Mouse (Mus musculus) right cerebral cortex, postnatal 25 days (tissue): ENCODE results near the gene Timm8a2.
A peak's percentile ranks its signal among the peaks of the same experiment; 100 is the strongest.
"Not testable (repeated sequence)": the region's sequence is repeated elsewhere in the genome, so short reads cannot be mapped to it uniquely, and the experiment has no call there.

ENCODE experiments used
- DNase-seq: peaks from one replicate; pipeline ENCODE4 v3.0.0; 2022

Gene Timm8a2

GRCm38 (mm10) chr14:122063599-122063998 lies 29.1 kb downstream of the Timm8a2 start:
- no peak for DNase-seq

- peak; percentile 46 for DNase-seq
These were observed 30.0 kb downstream of the Timm8a2 start for GRCm38 (mm10) chr14:122064519-122064918.

DNA sequence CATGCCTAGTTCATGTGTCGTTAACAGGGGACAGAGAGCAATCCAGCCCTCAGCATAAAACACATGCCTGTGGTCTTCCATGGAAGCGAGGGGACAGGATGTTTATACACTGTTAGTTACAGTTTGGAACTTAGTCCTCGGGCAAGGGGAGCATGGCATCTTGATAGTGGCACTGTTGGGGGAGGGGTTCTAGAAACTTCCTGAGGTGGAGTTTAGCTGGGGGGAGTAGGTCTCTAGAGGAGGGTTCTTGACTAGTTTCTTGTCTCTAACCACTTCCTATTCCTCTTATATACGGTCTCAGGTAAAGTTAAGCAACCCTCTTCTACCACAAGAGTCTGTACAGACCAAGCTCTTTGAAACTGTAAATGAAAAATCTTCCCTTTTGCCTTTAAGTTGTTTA lies 31.8 kb downstream of the Timm8a2 start:
- no peak for DNase-seq

- DNase-seq = not testable (repeated sequence)
These were observed 33.6 kb downstream of the Timm8a2 start for GRCm38 (mm10) chr14:122068036-122068435.

DNA sequence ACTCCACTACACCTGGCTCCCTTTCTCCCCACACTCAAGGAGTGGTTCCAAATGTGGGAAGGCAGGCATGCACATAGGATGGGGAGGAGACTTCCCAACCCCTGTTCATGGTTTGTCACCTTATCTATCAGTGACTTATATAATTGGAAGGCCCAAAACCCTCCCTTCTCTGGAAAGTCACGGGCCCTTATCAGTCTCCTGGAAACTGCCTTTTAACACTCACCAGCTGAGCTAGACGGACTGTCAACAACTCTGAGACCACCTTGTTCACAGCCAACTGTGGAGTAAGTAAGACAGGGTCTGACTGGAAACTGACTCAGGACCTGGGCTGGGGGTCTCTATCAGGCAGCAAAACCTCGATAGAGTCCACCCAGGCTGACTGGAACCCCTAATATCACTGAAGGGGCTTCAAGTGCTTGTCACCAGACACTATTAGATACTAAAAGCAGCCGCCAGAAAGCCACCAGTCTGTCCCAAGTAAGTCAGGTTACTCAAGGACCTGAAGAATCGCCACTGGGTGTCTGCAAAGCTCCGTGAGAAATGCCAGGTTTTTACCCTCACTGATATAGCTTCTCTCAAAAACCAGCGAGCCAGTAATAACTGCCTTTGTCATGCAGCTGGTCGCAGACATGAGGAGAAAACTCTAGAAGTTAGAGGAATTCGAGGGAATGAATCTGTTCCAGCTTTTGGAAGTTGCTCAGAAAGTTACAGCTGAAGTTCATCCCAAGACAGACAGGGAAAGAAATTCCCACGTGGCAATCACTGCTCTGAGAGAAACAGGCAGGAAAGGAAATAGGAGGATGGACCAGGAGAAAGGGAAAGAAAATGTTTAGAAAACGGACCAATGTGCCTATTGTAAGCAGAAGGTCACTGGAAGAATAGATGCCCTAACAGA lies 34.6 kb downstream of the Timm8a2 start:
- no peak for DNase-seq

DNA sequence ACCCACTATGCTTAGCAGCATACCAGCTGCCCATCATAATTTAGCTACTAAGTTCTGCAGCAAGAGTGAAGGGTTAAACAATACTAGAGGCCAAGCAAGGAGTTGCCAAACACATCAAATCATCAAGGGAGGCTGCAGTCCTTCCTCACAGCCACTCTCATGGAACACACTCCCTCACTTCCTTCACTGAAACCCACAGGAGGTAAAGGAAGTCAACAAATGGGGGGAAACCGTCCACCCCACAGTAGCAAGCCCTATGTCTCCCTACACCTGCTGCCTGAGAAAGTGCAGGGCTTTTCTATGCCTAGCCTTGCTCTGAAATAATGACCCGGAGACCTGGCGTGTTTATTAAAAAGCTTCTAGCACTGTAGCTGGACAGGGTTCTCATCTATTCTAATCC lies 35.5 kb downstream of the Timm8a2 start:
- no peak for DNase-seq

DNA sequence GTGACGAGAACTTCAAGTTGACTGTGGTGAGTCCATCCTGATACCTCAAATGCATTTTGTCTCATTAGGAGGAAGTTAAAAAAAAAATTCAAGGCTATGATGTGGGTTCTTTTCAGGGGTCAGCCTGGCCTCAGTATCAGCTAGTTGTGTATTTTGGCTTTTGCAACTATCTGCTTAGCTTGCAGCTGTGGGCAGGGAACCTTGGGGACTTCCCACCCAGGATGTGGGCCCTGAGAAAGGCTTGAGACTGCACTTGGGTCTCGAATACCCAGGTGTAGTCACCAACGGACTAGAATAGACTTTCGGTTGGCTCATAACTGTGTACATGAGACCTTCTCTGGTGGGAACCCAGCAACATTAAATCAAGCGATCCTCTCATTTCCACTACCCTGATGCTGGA lies 38.9 kb downstream of the Timm8a2 start:
- DNase-seq = no peak

DNA sequence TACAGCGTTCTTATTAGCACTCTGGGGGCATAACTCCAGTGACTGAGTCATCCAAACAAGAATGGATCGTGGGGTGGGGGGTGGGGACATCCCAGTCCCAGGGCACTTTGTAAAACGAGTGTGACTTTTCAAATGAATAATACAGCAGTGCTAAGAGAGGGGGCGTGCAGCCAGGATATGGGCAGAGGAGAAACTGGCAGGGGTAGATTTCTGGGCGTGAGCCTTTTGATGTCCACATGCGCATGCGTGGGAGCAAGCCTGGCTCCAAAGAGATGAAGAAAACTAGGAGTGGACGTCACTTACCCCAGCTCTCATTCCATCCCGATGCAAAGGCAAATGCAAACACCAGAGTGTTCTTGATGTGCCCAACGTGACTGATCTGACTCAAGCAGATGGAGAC lies 39.9 kb downstream of the Timm8a2 start:
- no peak for DNase-seq

DNA sequence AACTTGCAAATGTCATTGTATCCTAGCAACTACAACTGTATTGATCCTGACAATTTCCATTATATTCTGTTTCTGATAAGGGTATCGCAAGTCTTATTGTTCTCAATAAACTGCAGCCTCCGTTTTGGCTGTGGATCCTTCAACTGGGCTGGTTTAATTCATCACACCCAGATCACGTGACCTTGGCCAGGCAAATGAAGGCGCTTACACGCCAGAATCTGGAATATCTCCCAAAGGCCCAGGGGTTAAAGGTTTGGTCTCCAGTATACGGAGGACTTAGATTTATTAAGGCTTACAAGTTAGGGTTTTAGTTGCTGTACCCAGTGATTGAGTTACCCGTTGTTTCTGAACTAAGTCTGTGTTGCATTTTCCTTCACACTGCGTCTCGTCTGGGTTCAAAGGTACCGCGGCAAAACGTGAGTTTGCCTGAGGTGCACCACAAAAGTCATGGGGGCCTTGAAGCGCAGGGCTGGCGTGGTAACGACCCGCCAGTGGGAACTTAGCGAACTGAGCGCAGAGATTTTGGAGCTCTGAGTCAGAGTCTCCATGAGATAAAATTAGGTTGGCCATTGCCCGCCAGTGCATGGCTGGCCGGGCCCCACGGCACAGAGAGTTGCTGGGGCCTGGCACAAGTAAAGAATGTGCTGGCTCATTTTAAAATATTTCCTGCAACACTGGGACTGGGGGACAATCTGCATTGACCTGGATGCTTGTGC lies 41.2 kb downstream of the Timm8a2 start:
- DNase-seq = no peak

DNA sequence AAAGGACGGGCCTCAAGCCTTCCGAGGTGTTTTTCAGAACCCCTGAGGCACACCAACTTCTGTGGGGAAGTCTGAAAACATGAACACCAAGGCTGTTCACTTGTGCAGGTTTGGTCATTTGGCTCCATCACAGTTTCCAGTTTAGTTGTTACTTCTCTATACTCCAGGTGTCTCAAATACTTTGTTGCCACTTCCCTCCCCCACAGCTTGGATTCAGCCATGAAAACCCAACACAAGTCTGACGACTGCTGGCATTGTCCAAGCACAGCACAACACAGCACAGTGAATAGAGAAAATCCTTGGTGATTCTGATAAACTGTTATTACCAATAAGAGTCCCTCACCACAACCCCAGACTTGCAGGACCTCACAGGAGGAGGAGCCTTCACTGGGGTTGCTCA lies 42.5 kb downstream of the Timm8a2 start:
- no peak for DNase-seq

GRCm38 (mm10) chr14:122079428-122079827 lies 45.0 kb downstream of the Timm8a2 start:
- no peak for DNase-seq

- DNase-seq = no peak
These were observed 45.4 kb downstream of the Timm8a2 start for GRCm38 (mm10) chr14:122079921-122080320.

GRCm38 (mm10) chr14:122081308-122081707 lies 46.8 kb downstream of the Timm8a2 start:
- no peak for DNase-seq

DNA sequence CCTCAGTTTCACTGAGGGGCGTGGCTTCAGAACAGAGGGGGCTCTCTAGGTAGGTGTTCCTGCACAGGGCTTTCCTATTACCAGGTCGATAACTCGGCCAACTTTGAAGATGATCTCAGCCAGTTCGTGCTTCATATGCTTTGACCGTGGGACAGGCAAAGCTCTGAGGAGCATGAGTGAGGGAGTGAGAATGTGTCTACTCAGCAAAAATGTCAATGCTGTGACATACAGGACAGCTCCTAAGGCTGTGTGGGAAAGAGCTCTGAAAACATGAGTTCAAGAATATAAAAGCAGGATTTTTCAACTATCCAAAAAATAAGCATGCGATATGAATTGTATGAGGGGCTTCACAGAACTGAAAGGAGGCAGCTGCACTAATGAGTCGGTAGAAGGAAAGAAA lies 49.0 kb downstream of the Timm8a2 start:
- DNase-seq = no peak

DNA sequence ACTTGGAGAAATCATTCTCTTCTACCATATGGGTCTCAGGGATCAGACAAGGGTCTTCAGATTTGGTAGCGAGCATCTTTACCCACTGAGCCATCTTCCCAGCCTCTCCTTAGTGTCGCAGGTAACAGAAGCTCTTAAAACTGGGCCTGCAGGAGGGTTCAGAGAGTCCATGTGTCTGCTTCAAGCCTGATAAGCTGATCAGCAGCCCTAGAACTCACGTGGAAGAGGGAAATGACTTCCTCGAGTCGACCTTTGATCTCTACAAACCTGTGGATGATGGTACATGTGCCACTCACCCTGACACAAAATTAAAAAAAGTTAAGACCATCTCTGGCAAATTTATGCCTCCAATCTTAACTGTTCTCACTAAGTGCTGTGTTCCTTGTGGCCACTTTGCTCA lies 53.5 kb downstream of the Timm8a2 start:
- no peak for DNase-seq
